Mouse (Mus musculus): ENCODE data around the gene Kcnq1. TPM values are rescaled to one million over a fixed set of nuclear protein-coding genes. Genes with fewer than 3 reads are reported as not detected.

Kcnq1 gene
- polyA plus RNA-seq, 3 experiments from 2014 or later: 0.19 to 0.42 TPM; not detected in 1

- ATAC-seq: no peak
Observed at GRCm38 (mm10) chr7:143188589-143188988, 82.4 kb downstream of the Kcnq1 start.

GRCm38 (mm10) chr7:143189965-143190722 lies 84.0 kb downstream of the Kcnq1 start:
- ATAC-seq: no peak

- ATAC-seq: no peak
Observed at GRCm38 (mm10) chr7:143190911-143191310, 84.7 kb downstream of the Kcnq1 start.

- no peak for ATAC-seq
Observed at GRCm38 (mm10) chr7:143192392-143192791, 86.2 kb downstream of the Kcnq1 start.

GRCm38 (mm10) chr7:143194064-143194463 lies 87.9 kb downstream of the Kcnq1 start:
- no peak for ATAC-seq

GRCm38 (mm10) chr7:143197951-143198440 lies 91.8 kb downstream of the Kcnq1 start:
- no peak for ATAC-seq

GRCm38 (mm10) chr7:143198443-143198842 lies 92.3 kb downstream of the Kcnq1 start:
- ATAC-seq: no peak

- no peak for ATAC-seq
Observed at GRCm38 (mm10) chr7:143201255-143201654, 95.1 kb downstream of the Kcnq1 start.

- ATAC-seq: no peak
Observed at GRCm38 (mm10) chr7:143203897-143204296, 97.7 kb downstream of the Kcnq1 start.

GRCm38 (mm10) chr7:143207044-143207443 lies 100.9 kb downstream of the Kcnq1 start:
- ATAC-seq: no peak

- no peak for ATAC-seq
Observed at GRCm38 (mm10) chr7:143210796-143211195, 104.6 kb downstream of the Kcnq1 start.

- ATAC-seq: no peak
Observed at GRCm38 (mm10) chr7:143251206-143251605, 145.0 kb downstream of the Kcnq1 start.

- no peak for ATAC-seq
Observed at GRCm38 (mm10) chr7:143253126-143253871, 147.1 kb downstream of the Kcnq1 start.

- no peak for ATAC-seq
Observed at GRCm38 (mm10) chr7:143254901-143255300, 148.7 kb downstream of the Kcnq1 start.

GRCm38 (mm10) chr7:143261246-143261645 lies 155.1 kb downstream of the Kcnq1 start:
- no peak for ATAC-seq

GRCm38 (mm10) chr7:143263557-143263956 lies 157.4 kb downstream of the Kcnq1 start:
- no peak for ATAC-seq

GRCm38 (mm10) chr7:143263966-143264365 lies 157.8 kb downstream of the Kcnq1 start:
- ATAC-seq: no peak

- no peak for ATAC-seq
Observed at GRCm38 (mm10) chr7:143265386-143265785, 159.2 kb downstream of the Kcnq1 start.

GRCm38 (mm10) chr7:143265829-143266438 lies 159.8 kb downstream of the Kcnq1 start:
- ATAC-seq: no peak

GRCm38 (mm10) chr7:143273747-143274146 lies 167.6 kb downstream of the Kcnq1 start:
- no peak for ATAC-seq

GRCm38 (mm10) chr7:143275030-143275429 lies 168.9 kb downstream of the Kcnq1 start:
- ATAC-seq: no peak

GRCm38 (mm10) chr7:143283625-143284024 lies 177.5 kb downstream of the Kcnq1 start:
- no peak for ATAC-seq

- no peak for ATAC-seq
Observed at GRCm38 (mm10) chr7:143284866-143285265, 178.7 kb downstream of the Kcnq1 start.
